Mouse (Mus musculus) ES-Bruce4 (cell line): Measurements from ENCODE around the gene Tfpt.
"Not testable (repeated sequence)": the region's sequence is repeated elsewhere in the genome, so short reads cannot be mapped to it uniquely, and the experiment has no call there.

ENCODE experiments used
- CTCF ChIP-seq: IDR thresholded peaks from one replicate; pipeline ENCODE4 v1.8.1; 2011; ENCODE audit warnings: low read depth, low read length
- EP300 ChIP-seq: IDR thresholded peaks from 2 replicates; pipeline ENCODE4 v1.6.1; 2011; ENCODE audit warnings: low read depth, low read length; ENCODE audit not compliant: insufficient read depth
- POLR2A ChIP-seq: IDR thresholded peaks from one replicate; pipeline ENCODE4 v1.8.1; 2011; ENCODE audit warnings: low read length; ENCODE audit not compliant: insufficient read depth

- not testable (repeated sequence) for TF ChIP-seq CTCF, POLR2A, EP300
Measured at GRCm38 (mm10) chr7:3597755-3598154, 32.0 kb downstream of the Tfpt start.
